Mouse (Mus musculus) testis, adult 2 months (tissue): ENCODE measurements around the gene Batf3.

Experiments used
- CTCF ChIP-seq: fragments of 200-500 bp; IDR thresholded peaks from 2 replicates; pipeline ENCODE4 v1.5.1; 2012; ENCODE audit warnings: low read depth, mild to moderate bottlenecking, inconsistent platforms, low read length, moderate library complexity; ENCODE audit not compliant: control insufficient read depth, insufficient read depth, insufficient replicate concordance
- POLR2A ChIP-seq: fragments of 200-500 bp; IDR thresholded peaks from 2 replicates; pipeline ENCODE4 v1.6.1; 2012; ENCODE audit warnings: low read depth, mild to moderate bottlenecking, inconsistent platforms, low read length, moderate library complexity; ENCODE audit not compliant: control insufficient read depth

DNA sequence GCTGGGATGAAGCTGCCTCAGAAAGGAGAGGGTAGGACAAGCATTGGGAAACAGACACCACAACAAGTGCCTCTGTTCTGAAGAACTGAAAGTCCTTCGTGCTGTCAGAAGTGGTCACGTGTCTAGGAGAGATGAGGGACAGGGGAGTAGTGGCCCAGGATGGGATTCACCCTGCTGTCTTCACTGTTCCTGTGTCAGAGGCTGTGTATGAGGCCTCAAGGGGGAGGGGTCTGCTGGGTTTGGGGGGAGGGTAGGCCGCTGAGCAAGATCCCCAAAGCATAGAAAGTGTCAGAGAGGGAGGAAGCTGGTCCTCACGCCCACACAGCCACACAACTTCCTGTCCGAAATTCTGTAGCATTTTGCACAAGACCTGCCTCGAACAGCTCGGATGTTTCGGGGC, 13.5 kb downstream of the Batf3 start:
- TF ChIP-seq POLR2A (no peak), CTCF (no peak)
